Mouse (Mus musculus) kidney, postnatal 0 days (tissue): ENCODE measurements around the gene Ankrd6. TPM values are rescaled to one million over a fixed set of nuclear protein-coding genes. Genes with fewer than 3 reads are reported as not detected.

Experiments
- ATAC-seq: fragments of 200-750 bp; cut with Nextera tagmentation; replicated peaks from 2 replicates; pipeline ENCODE4 v1.8.0; 2017; ENCODE audit warnings: low read depth, moderate number of reproducible peaks, moderate TSS enrichment, moderate library complexity; ENCODE audit not compliant: low FRiP score
- DNase-seq: peaks from one replicate; pipeline ENCODE4 v3.0.0-alpha.2; 2016; ENCODE audit warnings: low spot score
- H3K27ac ChIP-seq: fragments of 300-500 bp; sonication (generic); 2 replicates; pipeline ENCODE4 v1.5.1; 2014; ENCODE audit warnings: mild to moderate bottlenecking
- H3K27me3 ChIP-seq: fragments of 300-500 bp; sonication (generic); 2 replicates; pipeline ENCODE4 v1.6.1; 2014; ENCODE audit warnings: low read length, mixed read lengths; ENCODE audit not compliant: insufficient read depth
- H3K36me3 ChIP-seq: fragments of 300-500 bp; sonication (generic); 2 replicates; pipeline ENCODE4 v1.6.1; 2014; ENCODE audit warnings: low read length, mixed read lengths; ENCODE audit not compliant: insufficient read depth
- H3K4me1 ChIP-seq: fragments of 300-500 bp; sonication (generic); replicated peaks from 2 replicates; pipeline ENCODE4 v1.6.1; 2014; ENCODE audit warnings: antibody characterized with exemption, low read length, mixed read lengths; ENCODE audit not compliant: insufficient read depth
- H3K4me2 ChIP-seq: fragments of 300-500 bp; sonication (generic); 2 replicates; pipeline ENCODE4 v1.6.1; 2014; ENCODE audit warnings: mild to moderate bottlenecking, low read length, moderate library complexity, mixed read lengths
- H3K4me3 ChIP-seq: fragments of 300-500 bp; sonication (generic); replicated peaks from 2 replicates; pipeline ENCODE4 v1.5.1; 2014; ENCODE audit warnings: low read depth, low read length
- H3K9ac ChIP-seq: fragments of 300-500 bp; sonication (generic); 2 replicates; pipeline ENCODE4 v1.6.1; 2014; ENCODE audit warnings: low read depth, low read length
- H3K9me3 ChIP-seq: fragments of 300-500 bp; sonication (generic); replicated peaks from 2 replicates; pipeline ENCODE4 v1.6.1; 2016; ENCODE audit warnings: low read length, inconsistent platforms, mixed read lengths
- CTCF ChIP-seq: IDR thresholded peaks from 2 replicates; pipeline ENCODE4 v1.5.1; 2016; ENCODE audit warnings: antibody characterized with exemption, low read depth, mild to moderate bottlenecking, moderate library complexity
- WGBS: fragments of 180-500 bp; shearing (Covaris S2); extraction: QIAGEN DNeasy Blood & Tissue Kit; methylation state at CpG from one replicate; pipeline ENCODE4 v1.1.7; 2014; 5-methylcytosine and 5-hydroxymethylcytosine counted together
- polyA plus RNA-seq: library from polyadenylated mRNA; unstranded; fragments of >200 nt; fragmentation: Nextera tagmentation; extraction: Ambion mirVana; gene quantifications from 2 replicates; pipeline ENCODE4 v1.2.1, GENCODE M21; 2015

Gene Ankrd6
- polyA plus RNA-seq, 1 experiment from 2014 or later: 9.2 TPM

DNA sequence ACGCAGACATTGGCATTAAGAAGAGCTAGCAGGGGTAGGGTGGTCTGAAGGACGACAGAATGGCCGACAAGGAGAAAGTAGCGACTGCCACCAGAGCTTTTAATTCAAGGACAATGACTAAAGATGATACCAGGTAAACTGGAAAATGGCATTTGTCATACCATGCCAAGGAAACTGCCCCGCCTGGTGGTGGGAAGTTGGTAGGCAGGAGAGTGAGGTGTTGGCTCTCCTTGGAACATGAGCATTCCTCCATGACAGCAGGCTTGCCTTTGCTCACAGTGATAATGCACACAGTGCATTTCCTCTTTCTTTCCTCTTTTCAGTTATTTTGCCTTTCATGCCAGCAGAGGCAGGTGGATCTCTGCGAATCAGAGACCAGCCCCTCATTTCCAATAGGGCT, 83.2 kb downstream of the Ankrd6 start:
- peak; percentile 51 for TF ChIP-seq CTCF
- Histone ChIP-seq H3K4me2 (no peak overlapping the region), H3K9me3 (no peaks in the 10 kb centered on the region), H3K9ac (no peak overlapping the region), H3K4me1 (peaks cover 9% of the 10 kb centered on the region), H3K36me3 (no peaks in the 10 kb centered on the region), H3K27me3 (no peaks in the 10 kb centered on the region; the same call in 1 of the 2 replicates), H3K4me3 (no peak overlapping the region), H3K27ac (no peak overlapping the region)
- ATAC-seq (no peak), DNase-seq (no peak)
- WGBS: 91% methylated on average over 6 of the region's 6 CpGs

DNA sequence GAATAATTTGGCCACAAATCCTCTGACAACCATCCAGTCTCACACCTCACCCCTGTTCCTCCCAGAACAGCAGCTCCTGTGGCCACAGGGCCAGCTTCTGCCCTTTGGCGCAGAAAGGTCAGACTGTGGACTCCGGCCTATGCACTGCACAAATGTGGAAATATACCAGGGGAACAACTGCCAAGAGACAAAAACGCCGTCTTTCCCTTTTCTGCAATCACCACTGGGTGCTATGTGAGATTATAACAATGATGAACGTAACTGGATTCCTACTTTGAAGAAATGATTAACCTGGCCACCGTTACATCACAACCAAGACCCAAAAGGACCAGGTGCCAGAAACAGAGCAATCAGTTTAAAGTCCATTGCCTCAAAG, 85.8 kb downstream of the Ankrd6 start:
- Histone ChIP-seq H3K9me3 (no peaks in the 10 kb centered on the region), H3K9ac (no peak overlapping the region), H3K27ac (no peak overlapping the region), H3K36me3 (no peaks in the 10 kb centered on the region), H3K27me3 (no peaks in the 10 kb centered on the region; the same call in 1 of the 2 replicates), H3K4me2 (no peak overlapping the region), H3K4me1 (peaks cover 9% of the 10 kb centered on the region), H3K4me3 (no peak overlapping the region)
- TF ChIP-seq CTCF: no peak
- DNase-seq (no peak), ATAC-seq (no peak)
- 84% methylated on average over 6 of the region's 6 CpGs for WGBS

DNA sequence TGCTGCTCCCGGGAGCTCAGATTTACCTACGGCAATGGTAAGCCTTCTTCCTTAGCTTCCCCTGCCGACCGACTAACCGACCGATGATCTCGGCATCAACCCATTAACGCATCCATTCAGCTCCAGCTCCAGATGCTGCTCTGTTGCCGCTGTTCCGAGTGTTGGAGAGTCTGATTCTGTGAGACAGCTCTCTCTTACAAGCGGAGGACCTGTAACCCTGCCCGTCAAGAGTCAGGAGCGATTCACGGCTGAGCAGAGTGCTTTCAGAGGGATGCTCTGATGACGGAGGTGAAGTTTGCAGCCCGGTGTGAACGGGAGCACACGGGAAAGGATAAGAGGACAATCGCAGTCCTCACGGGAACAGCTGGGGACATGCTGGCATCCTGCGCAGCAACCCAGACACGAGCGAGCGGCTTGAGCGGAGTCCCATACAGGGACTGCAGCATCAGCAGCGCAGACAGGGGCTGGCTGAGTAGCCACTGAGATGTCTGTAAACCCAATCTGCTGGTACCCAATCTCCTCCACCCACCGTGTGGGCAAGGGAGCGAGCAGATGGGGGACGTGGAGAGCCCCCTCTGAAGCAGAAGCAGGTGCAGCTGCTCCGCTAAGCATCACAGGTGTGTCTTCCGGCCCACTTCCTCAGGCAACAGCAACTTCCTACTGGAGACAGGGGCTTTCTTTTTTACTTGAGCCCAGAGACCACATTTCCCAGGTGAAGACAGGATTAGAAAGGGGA, 86.3 kb downstream of the Ankrd6 start:
- DNase-seq: no peak
- ATAC-seq: no peak
- 0 out of 2 replicates have a peak overlapping the region, but pooled peaks have one; percentile 1 for H3K4me3 ChIP-seq
- H3K9me3 ChIP-seq: no peaks in the 10 kb centered on the region
- TF ChIP-seq CTCF: no peak
- no peaks in the 10 kb centered on the region for H3K36me3 ChIP-seq
- H3K4me1 ChIP-seq: peaks cover 9% of the 10 kb centered on the region
- H3K9ac ChIP-seq: 0 out of 2 replicates have a peak overlapping the region, but pooled peaks have one; percentile 23
- H3K27me3 ChIP-seq: no peaks in the 10 kb centered on the region; the same call in 1 of the 2 replicates
- H3K4me2 ChIP-seq: peak overlapping the region; percentile 38
- H3K27ac ChIP-seq: no peak overlapping the region
- 28% methylated on average over 31 of the region's 31 CpGs for WGBS

DNA sequence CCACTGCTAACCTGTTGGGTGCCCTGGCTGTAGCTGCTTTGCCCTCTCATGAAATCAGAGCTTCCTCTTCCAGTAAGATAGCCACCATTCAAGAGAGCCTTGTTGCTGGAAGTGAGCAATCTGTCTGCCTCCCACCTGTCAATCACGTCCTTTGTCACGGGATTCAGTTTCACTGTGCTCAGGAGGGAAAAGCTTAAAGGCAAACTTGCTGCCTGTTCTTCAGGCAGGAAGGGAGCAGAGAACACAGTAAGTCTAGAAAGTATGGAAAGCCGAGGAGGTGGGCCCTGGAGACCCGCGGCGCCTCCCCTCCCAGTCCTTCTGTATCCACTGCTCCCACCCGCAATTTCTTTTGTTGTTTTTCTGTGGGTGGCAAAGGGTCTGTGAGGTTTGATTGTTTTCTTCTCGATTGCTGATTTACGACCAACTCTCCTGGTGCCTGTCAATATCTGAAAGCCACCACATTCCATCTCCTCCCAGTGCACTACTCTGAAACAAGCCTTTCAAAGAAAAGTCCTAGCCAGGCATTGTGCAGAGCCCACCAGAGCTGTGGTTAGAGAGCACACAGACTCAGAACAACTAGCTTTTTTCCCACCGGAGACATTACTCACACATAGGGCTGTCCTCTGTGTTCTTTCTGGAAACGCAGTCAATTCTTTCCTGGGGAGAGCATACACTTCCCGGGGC, 87.1 kb downstream of the Ankrd6 start:
- Histone ChIP-seq H3K9me3 (no peaks in the 10 kb centered on the region), H3K9ac (0 out of 2 replicates have a peak overlapping the region, but pooled peaks have one; percentile 23), H3K36me3 (no peaks in the 10 kb centered on the region), H3K4me3 (0 out of 2 replicates have a peak overlapping the region, but pooled peaks have one; percentile 1), H3K27ac (no peak overlapping the region), H3K27me3 (no peaks in the 10 kb centered on the region; the same call in 1 of the 2 replicates), H3K4me2 (peak overlapping the region; percentile 38), H3K4me1 (peaks cover 9% of the 10 kb centered on the region)
- no peak for ATAC-seq
- no peak for TF ChIP-seq CTCF
- peak; percentile 34 for DNase-seq
- WGBS: 17% methylated on average over 12 of the region's 12 CpGs

DNA sequence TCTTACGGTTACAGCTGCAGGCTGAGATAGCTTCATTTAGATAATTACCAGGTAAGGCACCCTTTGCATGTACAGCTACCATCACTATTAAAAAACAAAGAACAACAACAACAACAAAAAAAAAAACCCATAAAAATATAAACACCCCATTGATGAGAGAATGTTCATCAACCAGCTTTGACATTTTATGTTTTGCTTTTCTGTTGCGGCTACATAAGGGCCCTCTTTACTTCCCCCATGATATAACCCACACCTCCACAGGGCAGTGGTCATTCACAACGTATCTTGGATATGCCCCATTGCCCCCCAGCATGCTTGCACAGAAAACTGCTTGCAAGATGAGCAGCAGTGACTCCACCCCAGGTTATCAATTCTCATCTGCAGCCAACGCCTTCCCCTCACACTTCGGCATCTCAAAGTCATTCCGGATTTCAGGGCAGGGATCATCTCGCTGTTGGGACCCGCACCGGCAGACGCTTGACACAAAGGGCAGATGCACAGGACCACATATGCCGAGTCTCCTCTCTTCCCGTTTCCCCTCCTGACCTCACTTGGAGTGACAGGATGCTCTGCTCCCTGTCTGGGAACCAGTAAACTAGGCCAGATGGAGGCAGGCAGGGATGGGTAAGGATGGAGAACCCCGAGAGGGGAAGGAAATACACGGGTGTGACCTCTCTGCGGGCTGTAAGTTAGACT, 87.7 kb downstream of the Ankrd6 start:
- no peak overlapping the region for H3K4me2 ChIP-seq
- peaks cover 9% of the 10 kb centered on the region for H3K4me1 ChIP-seq
- no peaks in the 10 kb centered on the region for H3K9me3 ChIP-seq
- ATAC-seq (no peak), DNase-seq (no peak)
- no peak overlapping the region for H3K27ac ChIP-seq
- no peaks in the 10 kb centered on the region for H3K36me3 ChIP-seq
- no peak for TF ChIP-seq CTCF
- no peak overlapping the region for H3K9ac ChIP-seq
- WGBS: 33% methylated on average over 15 of the region's 15 CpGs
- H3K27me3 ChIP-seq: no peaks in the 10 kb centered on the region; the same call in 1 of the 2 replicates
- no peak overlapping the region for H3K4me3 ChIP-seq
